Mouse (Mus musculus) forebrain, embryonic 12.5 days (tissue): ENCODE results near the gene Pgm2. TPM values are rescaled to one million over a fixed set of nuclear protein-coding genes. Genes with fewer than 3 reads are reported as not detected.

Source experiments
- ATAC-seq: fragments of 200-750 bp; cut with Nextera tagmentation; 2 replicates; pipeline ENCODE4 v1.8.0; 2017; ENCODE audit warnings: moderate TSS enrichment; ENCODE audit not compliant: low FRiP score
- H3K27ac ChIP-seq: fragments of 300-500 bp; sonication (generic); 2 replicates; pipeline ENCODE4 v1.5.1; 2016; ENCODE audit warnings: mild to moderate bottlenecking
- H3K27me3 ChIP-seq: fragments of 300-500 bp; sonication (generic); 2 replicates; pipeline ENCODE4 v1.6.1; 2016; ENCODE audit warnings: mild to moderate bottlenecking
- H3K36me3 ChIP-seq: fragments of 300-500 bp; sonication (generic); replicated peaks from 2 replicates; pipeline ENCODE4 v1.6.1; 2016; ENCODE audit warnings: mild to moderate bottlenecking
- H3K4me1 ChIP-seq: fragments of 300-500 bp; sonication (generic); 2 replicates; pipeline ENCODE4 v1.6.1; 2016
- H3K4me2 ChIP-seq: fragments of 300-500 bp; sonication (generic); 2 replicates; pipeline ENCODE4 v1.6.1; 2016; ENCODE audit warnings: mild to moderate bottlenecking, moderate library complexity
- H3K4me3 ChIP-seq: fragments of 300-500 bp; sonication (generic); replicated peaks from 2 replicates; pipeline ENCODE4 v1.5.1; 2016; ENCODE audit warnings: mild to moderate bottlenecking
- H3K9ac ChIP-seq: fragments of 300-500 bp; sonication (generic); 2 replicates; pipeline ENCODE4 v1.6.1; 2016; ENCODE audit warnings: mild to moderate bottlenecking
- H3K9me3 ChIP-seq: fragments of 300-500 bp; sonication (generic); 2 replicates; pipeline ENCODE4 v1.6.1; 2016
- WGBS: fragments of 180-500 bp; shearing (Covaris S2); methylation state at CpG from one replicate; pipeline ENCODE4 v1.1.7; 2016; 5-methylcytosine and 5-hydroxymethylcytosine counted together
- polyA plus RNA-seq: library from polyadenylated mRNA; unstranded; fragments of >200 nt; fragmentation: Nextera tagmentation; extraction: Ambion mirVana; gene quantifications from 2 replicates; pipeline ENCODE4 v1.2.1, GENCODE M21; 2016

The Pgm2 gene
- polyA plus RNA-seq, result 30.7 and 31.5 TPM in 2 replicates

GRCm38 (mm10) chr5:64092748-64093292, at the start of gene Pgm2:
Gene Pgm2 (plus strand): TSS chr5:64092950.
- Histone ChIP-seq H3K9ac (peak within 1 kb of the TSS; percentile 70), H3K27me3 (no peaks in the 10 kb centered on the region), H3K36me3 (no peaks in the 10 kb centered on the region), H3K27ac (peak within 1 kb of the TSS; percentile 54), H3K9me3 (no peaks in the 10 kb centered on the region), H3K4me3 (peak within 1 kb of the TSS; percentile 62), H3K4me2 (peak within 1 kb of the TSS; percentile 83), H3K4me1 (peaks cover 11% of the 10 kb centered on the region)
- WGBS, result under 1% methylated on average over 43 of the region's 43 CpGs
- ATAC-seq, result peak; percentile 98

GRCm38 (mm10) chr5:64043694-64044453, 48.9 kb upstream of the Pgm2 start:
- Histone ChIP-seq H3K9me3 (no peaks in the 10 kb centered on the region), H3K9ac (no peak overlapping the region), H3K36me3 (no peaks in the 10 kb centered on the region), H3K4me3 (no peak overlapping the region), H3K27ac (peak overlapping the region; percentile 82), H3K4me2 (no peak overlapping the region), H3K27me3 (0 out of 2 replicates have a peak, but pooled peaks cover 5% of the 10 kb centered on the region), H3K4me1 (peaks cover 30% of the 10 kb centered on the region)
- 33% methylated on average over 5 of the region's 5 CpGs for WGBS
- peak; percentile 73 for ATAC-seq

DNA sequence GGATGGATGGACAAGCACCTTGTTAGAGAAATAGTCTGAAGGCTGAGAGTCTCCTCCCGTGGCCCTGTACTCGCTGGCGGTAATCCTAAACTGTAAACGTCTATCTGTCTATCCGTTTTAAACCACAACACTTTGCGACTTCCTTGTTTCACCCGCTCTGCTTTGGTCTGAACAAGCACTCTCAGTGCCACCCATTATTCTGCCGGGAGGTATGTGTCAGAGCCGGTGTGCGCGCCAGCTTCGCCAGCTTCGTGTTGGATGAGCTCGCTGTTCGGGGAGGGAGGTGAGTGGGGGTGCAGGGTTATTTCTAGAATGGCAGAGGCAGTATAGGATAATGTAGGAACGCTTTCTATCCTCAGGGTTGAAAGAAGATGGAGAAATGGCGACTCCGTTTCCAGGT, 48.0 kb upstream of the Pgm2 start:
- Histone ChIP-seq H3K27ac (peak overlapping the region; percentile 82), H3K9me3 (no peaks in the 10 kb centered on the region), H3K27me3 (0 out of 2 replicates have a peak, but pooled peaks cover 5% of the 10 kb centered on the region), H3K4me3 (no peak overlapping the region), H3K4me1 (peaks cover 31% of the 10 kb centered on the region), H3K36me3 (no peaks in the 10 kb centered on the region), H3K9ac (no peak overlapping the region), H3K4me2 (no peak overlapping the region)
- WGBS, result 81% methylated on average over 18 of the region's 18 CpGs
- peak; percentile 18 for ATAC-seq

GRCm38 (mm10) chr5:64045502-64045901, 47.2 kb upstream of the Pgm2 start:
- 40% methylated on average over 8 of the region's 8 CpGs for WGBS
- peak; percentile 67; the same call in 1 of the 2 replicates for ATAC-seq
- no peaks in the 10 kb centered on the region for H3K9me3 ChIP-seq
- H3K4me2 ChIP-seq, result no peak overlapping the region
- H3K27ac ChIP-seq, result peak overlapping the region; percentile 82
- 0 out of 2 replicates have a peak, but pooled peaks cover 5% of the 10 kb centered on the region for H3K27me3 ChIP-seq
- no peak overlapping the region for H3K4me3 ChIP-seq
- peaks cover 31% of the 10 kb centered on the region for H3K4me1 ChIP-seq
- no peak overlapping the region for H3K9ac ChIP-seq
- no peaks in the 10 kb centered on the region for H3K36me3 ChIP-seq

GRCm38 (mm10) chr5:64046995-64047394, 45.8 kb upstream of the Pgm2 start:
- no peak overlapping the region for H3K4me3 ChIP-seq
- H3K4me1 ChIP-seq, result peaks cover 31% of the 10 kb centered on the region
- H3K27ac ChIP-seq, result no peak overlapping the region
- ATAC-seq, result no peak
- no peaks in the 10 kb centered on the region for H3K36me3 ChIP-seq
- no peak overlapping the region for H3K9ac ChIP-seq
- no peaks in the 10 kb centered on the region for H3K9me3 ChIP-seq
- WGBS, result 47% methylated on average over 11 of the region's 11 CpGs
- H3K27me3 ChIP-seq, result 0 out of 2 replicates have a peak, but pooled peaks cover 5% of the 10 kb centered on the region
- no peak overlapping the region for H3K4me2 ChIP-seq

- Histone ChIP-seq H3K4me1 (peaks cover 31% of the 10 kb centered on the region), H3K9ac (no peak overlapping the region), H3K36me3 (no peaks in the 10 kb centered on the region), H3K27me3 (0 out of 2 replicates have a peak, but pooled peaks cover 5% of the 10 kb centered on the region), H3K4me3 (no peak overlapping the region), H3K9me3 (no peaks in the 10 kb centered on the region), H3K27ac (no peak overlapping the region), H3K4me2 (no peak overlapping the region)
- no peak for ATAC-seq
- 68% methylated on average over 6 of the region's 6 CpGs for WGBS
Observed at GRCm38 (mm10) chr5:64047921-64048320, 44.8 kb upstream of the Pgm2 start.

GRCm38 (mm10) chr5:64048605-64049004, 44.1 kb upstream of the Pgm2 start:
- Histone ChIP-seq H3K4me1 (peaks cover 28% of the 10 kb centered on the region), H3K4me3 (no peak overlapping the region), H3K27ac (no peak overlapping the region), H3K9ac (no peak overlapping the region), H3K9me3 (no peaks in the 10 kb centered on the region), H3K27me3 (0 out of 2 replicates have a peak, but pooled peaks cover 5% of the 10 kb centered on the region), H3K4me2 (no peak overlapping the region), H3K36me3 (no peaks in the 10 kb centered on the region)
- WGBS, result 52% methylated on average over 3 of the region's 3 CpGs
- no peak for ATAC-seq

GRCm38 (mm10) chr5:64049256-64049655, 43.5 kb upstream of the Pgm2 start:
- H3K36me3 ChIP-seq, result no peaks in the 10 kb centered on the region
- no peak overlapping the region for H3K4me3 ChIP-seq
- ATAC-seq, result no peak
- H3K4me2 ChIP-seq, result no peak overlapping the region
- H3K9me3 ChIP-seq, result no peaks in the 10 kb centered on the region
- 86% methylated on average over 5 of the region's 5 CpGs for WGBS
- H3K9ac ChIP-seq, result no peak overlapping the region
- peaks cover 21% of the 10 kb centered on the region for H3K4me1 ChIP-seq
- H3K27me3 ChIP-seq, result 0 out of 2 replicates have a peak, but pooled peaks cover 5% of the 10 kb centered on the region
- H3K27ac ChIP-seq, result no peak overlapping the region

DNA sequence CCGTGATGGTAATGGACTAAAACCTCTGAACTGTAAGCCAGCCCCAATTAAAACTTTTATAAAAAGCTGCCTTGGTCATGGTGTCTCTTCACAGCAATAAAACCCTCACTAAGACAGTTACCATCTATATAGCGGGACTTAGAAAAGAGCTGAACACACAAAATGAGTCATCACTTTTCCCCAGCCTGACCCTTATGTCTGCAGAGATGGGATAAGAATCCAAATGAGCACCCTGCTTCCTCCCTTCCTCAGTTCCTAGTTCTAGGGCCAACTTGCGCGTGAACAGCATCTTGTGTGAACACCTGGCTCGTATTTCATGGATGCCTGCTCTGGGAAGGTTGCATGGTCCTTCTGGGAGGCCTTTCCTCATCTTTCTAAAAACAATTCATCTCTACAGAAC, 39.7 kb upstream of the Pgm2 start:
- H3K36me3 ChIP-seq, result no peaks in the 10 kb centered on the region

DNA sequence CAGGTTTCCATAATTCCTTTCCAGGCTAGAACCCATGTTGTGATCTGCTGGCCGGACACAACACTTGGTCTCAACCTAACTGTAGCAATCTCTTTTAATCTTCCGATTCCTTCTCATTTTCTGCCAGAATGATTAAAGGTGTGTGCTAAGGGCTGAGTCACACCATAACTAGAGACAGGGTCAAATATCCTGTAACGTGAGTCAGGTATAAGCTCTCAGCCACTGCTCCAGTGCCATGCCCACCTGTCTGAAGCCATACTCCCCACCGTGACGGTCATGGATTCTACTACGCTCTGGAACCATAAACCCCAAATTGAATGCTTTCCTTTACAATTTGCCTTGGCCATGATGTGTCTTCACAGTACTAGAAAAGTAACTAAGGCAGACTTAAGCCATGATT, 36.5 kb upstream of the Pgm2 start:
- H3K4me3 ChIP-seq, result no peak overlapping the region
- 95% methylated on average over 6 of the region's 6 CpGs for WGBS
- H3K27me3 ChIP-seq, result no peaks in the 10 kb centered on the region
- no peaks in the 10 kb centered on the region for H3K4me1 ChIP-seq
- ATAC-seq, result no peak
- no peak overlapping the region for H3K9ac ChIP-seq
- H3K4me2 ChIP-seq, result no peak overlapping the region
- no peaks in the 10 kb centered on the region for H3K36me3 ChIP-seq
- 0 out of 2 replicates have a peak, but pooled peaks cover 4% of the 10 kb centered on the region for H3K9me3 ChIP-seq
- H3K27ac ChIP-seq, result no peak overlapping the region

More for the DNA sequence above, 39.7 kb upstream of the Pgm2 start:
- WGBS, result 96% methylated on average over 5 of the region's 5 CpGs
- no peak overlapping the region for H3K27ac ChIP-seq
- H3K9me3 ChIP-seq, result 0 out of 2 replicates have a peak, but pooled peaks cover 4% of the 10 kb centered on the region
- ATAC-seq, result no peak
- H3K4me3 ChIP-seq, result no peak overlapping the region
- H3K4me1 ChIP-seq, result peaks cover 7% of the 10 kb centered on the region
- H3K27me3 ChIP-seq, result 0 out of 2 replicates have a peak, but pooled peaks cover 1% of the 10 kb centered on the region
- no peak overlapping the region for H3K9ac ChIP-seq
- H3K4me2 ChIP-seq, result no peak overlapping the region

DNA sequence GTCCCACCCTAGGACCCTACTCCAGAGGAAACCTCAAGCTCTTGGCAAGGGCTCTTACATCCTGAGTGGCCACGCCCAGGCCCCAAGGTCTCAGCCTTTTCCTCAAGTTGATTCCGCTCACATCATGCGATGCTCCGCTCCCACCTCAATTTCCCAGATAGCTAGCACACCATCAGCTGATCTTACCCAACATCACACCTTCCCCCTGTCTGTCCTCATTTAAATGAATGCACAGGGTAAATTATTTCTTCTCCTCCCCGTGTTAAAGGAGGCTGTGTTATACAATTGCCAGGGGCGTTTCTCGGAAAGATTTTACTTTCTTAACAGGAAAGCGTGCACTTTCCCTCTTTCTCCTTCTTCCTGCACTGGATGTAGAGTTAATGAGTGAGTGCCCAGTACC, 31.9 kb upstream of the Pgm2 start:
- Histone ChIP-seq H3K36me3 (no peaks in the 10 kb centered on the region), H3K4me1 (no peaks in the 10 kb centered on the region), H3K4me2 (no peak overlapping the region), H3K9me3 (no peaks in the 10 kb centered on the region), H3K27ac (no peak overlapping the region), H3K9ac (no peak overlapping the region), H3K27me3 (no peaks in the 10 kb centered on the region), H3K4me3 (no peak overlapping the region)
- 93% methylated on average over 8 of the region's 8 CpGs for WGBS
- no peak for ATAC-seq

GRCm38 (mm10) chr5:64061643-64062042, 31.1 kb upstream of the Pgm2 start:
- Histone ChIP-seq H3K27me3 (no peaks in the 10 kb centered on the region), H3K9ac (no peak overlapping the region), H3K36me3 (no peaks in the 10 kb centered on the region), H3K4me1 (no peaks in the 10 kb centered on the region), H3K9me3 (no peaks in the 10 kb centered on the region), H3K4me3 (no peak overlapping the region), H3K27ac (no peak overlapping the region), H3K4me2 (no peak overlapping the region)
- WGBS, result 76% methylated on average over 7 of the region's 7 CpGs
- no peak for ATAC-seq
